Mouse (Mus musculus): ENCODE measurements at regions not wholly inside any gene's neighbourhood (a gene's known extent, or its start where the extent isn't known, plus 50 kb on each side); places are given as distances from the start of the nearest gene placed in this dataset.

DNA sequence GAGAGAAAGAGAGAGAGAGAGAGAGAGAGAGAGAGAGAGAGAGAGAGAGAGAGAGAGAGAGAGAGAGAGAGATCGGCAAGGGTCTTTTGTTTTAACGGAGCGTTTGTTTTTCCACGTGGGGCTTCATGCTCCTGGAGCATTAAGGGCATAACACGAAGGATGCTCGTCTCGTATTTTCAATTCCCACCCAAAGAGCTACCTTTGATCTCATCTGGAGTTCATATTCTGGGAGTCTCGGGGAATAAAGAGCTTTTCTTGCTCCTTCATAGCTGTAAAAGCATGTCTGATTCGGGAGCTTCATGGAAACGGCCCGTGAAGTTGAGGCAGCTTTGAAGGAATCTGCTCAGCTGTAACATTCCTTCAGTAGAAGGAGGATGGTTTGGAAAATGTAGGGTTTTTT is 174.5 kb upstream of the Mocs2 start:
- ATAC-seq (replicated peaks; ENCODE audit: low FRiP score), result no peak
- Histone ChIP-seq H3K9ac (ENCODE audit: low read depth, low read length) (no peak overlapping the region), H3K9me3 (ENCODE audit: control insufficient read depth, low read length) (no peaks in the 10 kb centered on the region), H3K4me1 (replicated peaks; ENCODE audit: control insufficient read depth, insufficient read depth, low read length) (no peaks in the 10 kb centered on the region), H3K36me3 (ENCODE audit: control insufficient read depth, insufficient read depth, low read length) (no peaks in the 10 kb centered on the region), H3K27me3 (replicated peaks; ENCODE audit: control insufficient read depth, insufficient read depth, low read length) (no peaks in the 10 kb centered on the region), H3K4me3 (ENCODE audit: low read depth, low read length) (no peak overlapping the region), H3K4me2 (no peak overlapping the region), H3K27ac (ENCODE audit: low read depth, low read length) (no peak overlapping the region)
- WGBS, result 78% methylated on average over 11 of the region's 11 CpGs
- no peak for DNase-seq (ENCODE audit: low spot score)

DNA sequence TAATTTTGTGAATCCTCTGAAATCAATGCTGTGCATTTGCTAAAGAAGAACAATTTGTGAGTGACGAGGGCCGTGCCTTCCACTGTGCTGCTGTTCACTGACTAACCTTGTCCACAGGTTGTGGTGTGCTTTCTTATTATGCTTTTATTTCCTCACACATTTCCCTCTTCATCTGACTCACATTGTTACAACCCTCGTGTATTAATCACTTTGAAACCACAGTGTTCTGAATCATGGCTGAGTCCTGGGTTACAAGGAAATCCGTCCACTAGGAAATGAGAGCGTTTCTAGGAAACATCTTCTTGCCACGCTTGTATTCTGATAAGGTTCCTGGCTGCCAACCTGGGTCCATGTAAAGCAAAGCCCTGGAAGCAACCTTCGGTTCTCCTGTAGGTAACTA is 163.8 kb upstream of the Mocs2 start:
- Histone ChIP-seq H3K27ac (ENCODE audit: low read depth, low read length) (no peak overlapping the region), H3K4me2 (no peak overlapping the region), H3K27me3 (replicated peaks; ENCODE audit: control insufficient read depth, insufficient read depth, low read length) (no peaks in the 10 kb centered on the region), H3K4me3 (ENCODE audit: low read depth, low read length) (no peak overlapping the region), H3K4me1 (replicated peaks; ENCODE audit: control insufficient read depth, insufficient read depth, low read length) (no peaks in the 10 kb centered on the region), H3K9ac (ENCODE audit: low read depth, low read length) (no peak overlapping the region), H3K9me3 (ENCODE audit: control insufficient read depth, low read length) (no peaks in the 10 kb centered on the region), H3K36me3 (ENCODE audit: control insufficient read depth, insufficient read depth, low read length) (no peaks in the 10 kb centered on the region)
- DNase-seq (ENCODE audit: low spot score) (no peak), ATAC-seq (replicated peaks; ENCODE audit: low FRiP score) (no peak)
- WGBS, result 84% methylated on average over 7 of the region's 7 CpGs

DNA sequence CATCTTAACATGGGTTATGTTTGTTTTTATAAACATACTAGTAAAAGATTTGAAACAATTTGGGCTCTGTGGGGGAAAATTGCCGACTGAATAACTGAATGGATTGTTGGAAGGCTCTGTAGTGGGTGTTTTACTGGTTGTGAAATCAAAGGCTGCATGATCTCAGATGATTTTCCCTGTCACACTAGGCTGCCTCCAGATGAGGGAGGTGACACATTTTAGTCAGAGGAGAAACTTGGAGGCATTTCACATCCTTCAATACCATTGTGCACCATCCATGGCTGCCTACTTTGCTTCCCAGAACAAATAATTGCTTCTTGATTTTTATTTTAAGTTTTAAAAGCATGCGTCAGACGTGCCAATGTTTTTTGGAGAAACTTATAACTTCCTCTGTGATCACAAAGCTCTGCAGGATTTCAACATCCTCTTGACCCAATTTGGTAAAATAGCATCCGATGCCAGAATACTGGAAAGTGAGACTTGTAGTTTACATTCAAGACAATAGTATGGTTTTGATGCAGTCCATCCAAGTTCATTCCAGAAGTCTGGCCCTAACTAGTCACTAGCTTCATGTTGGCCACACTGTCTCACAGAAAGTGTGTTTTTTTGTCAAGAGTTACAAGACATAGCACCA is 163.0 kb upstream of the Mocs2 start:
- no peaks in the 10 kb centered on the region for H3K27me3 ChIP-seq (replicated peaks; ENCODE audit: control insufficient read depth, insufficient read depth, low read length)
- no peaks in the 10 kb centered on the region for H3K36me3 ChIP-seq (ENCODE audit: control insufficient read depth, insufficient read depth, low read length)
- no peaks in the 10 kb centered on the region for H3K4me1 ChIP-seq (replicated peaks; ENCODE audit: control insufficient read depth, insufficient read depth, low read length)
- no peak overlapping the region for H3K4me2 ChIP-seq
- no peak overlapping the region for H3K9ac ChIP-seq (ENCODE audit: low read depth, low read length)
- DNase-seq (ENCODE audit: low spot score) (no peak), ATAC-seq (replicated peaks; ENCODE audit: low FRiP score) (no peak)
- H3K9me3 ChIP-seq (ENCODE audit: control insufficient read depth, low read length), result no peaks in the 10 kb centered on the region
- H3K4me3 ChIP-seq (ENCODE audit: low read depth, low read length), result no peak overlapping the region
- WGBS, result 79% methylated on average over 4 of the region's 4 CpGs
- H3K27ac ChIP-seq (ENCODE audit: low read depth, low read length), result no peak overlapping the region

DNA sequence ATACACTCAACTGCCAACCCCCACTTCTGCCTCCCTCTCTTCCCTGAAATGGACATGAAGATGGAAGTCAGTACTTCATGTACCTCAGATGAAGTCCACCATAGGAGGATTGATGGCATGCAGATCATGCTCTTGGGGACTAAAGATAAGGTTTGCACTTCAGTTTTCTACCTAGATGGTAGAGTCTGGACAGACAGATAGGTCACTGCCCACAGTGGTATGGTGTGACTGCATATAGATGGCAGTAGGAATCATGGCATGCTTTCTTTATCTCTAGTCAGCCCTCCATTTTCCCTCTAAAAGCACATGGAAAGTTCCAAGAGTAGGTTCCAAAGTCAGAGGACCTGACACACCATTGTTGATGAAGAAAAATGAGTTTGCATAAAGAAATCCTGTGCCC is 145.6 kb upstream of the Mocs2 start:
- Histone ChIP-seq H3K4me1 (replicated peaks; ENCODE audit: control insufficient read depth, insufficient read depth, low read length) (no peaks in the 10 kb centered on the region), H3K4me2 (no peak overlapping the region), H3K36me3 (ENCODE audit: control insufficient read depth, insufficient read depth, low read length) (no peaks in the 10 kb centered on the region), H3K27me3 (replicated peaks; ENCODE audit: control insufficient read depth, insufficient read depth, low read length) (no peaks in the 10 kb centered on the region), H3K9me3 (ENCODE audit: control insufficient read depth, low read length) (no peaks in the 10 kb centered on the region), H3K9ac (ENCODE audit: low read depth, low read length) (no peak overlapping the region), H3K27ac (ENCODE audit: low read depth, low read length) (no peak overlapping the region), H3K4me3 (ENCODE audit: low read depth, low read length) (no peak overlapping the region)
- ATAC-seq (replicated peaks; ENCODE audit: low FRiP score) (no peak), DNase-seq (ENCODE audit: low spot score) (no peak)

DNA sequence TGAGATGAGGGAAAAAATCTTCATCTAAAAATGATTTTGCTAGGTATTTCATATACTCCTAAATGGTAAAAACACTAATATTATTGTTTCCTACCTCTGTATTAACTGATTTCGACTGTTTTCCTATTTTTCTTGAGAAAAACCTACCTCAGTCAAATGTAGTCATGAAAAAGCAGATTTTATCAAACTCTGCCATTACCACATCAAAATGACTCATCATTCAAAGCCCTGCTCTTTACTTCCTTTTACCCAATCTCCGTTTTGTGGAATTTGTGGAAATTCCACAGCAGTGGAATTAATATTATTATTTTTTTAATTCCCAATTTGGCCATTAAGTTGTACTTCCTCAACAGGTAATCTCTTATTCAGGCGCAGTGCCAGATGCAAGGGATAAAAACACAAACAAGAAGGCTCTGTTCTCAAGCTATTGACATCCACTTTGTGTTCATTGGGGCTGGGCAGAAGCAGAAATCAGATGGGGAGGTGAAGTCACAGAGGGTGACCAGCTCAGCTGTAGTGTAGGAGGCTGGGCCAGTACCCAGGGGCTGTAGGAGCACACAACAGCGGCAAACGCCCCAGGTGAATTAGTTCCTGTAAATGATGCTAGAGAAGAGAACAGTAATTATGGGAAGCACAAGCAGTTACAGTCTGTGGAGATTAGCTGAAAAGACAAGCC is 138.2 kb upstream of the Mocs2 start:
- DNase-seq (ENCODE audit: low spot score) (peak; percentile 31), ATAC-seq (replicated peaks; ENCODE audit: low FRiP score) (peak; percentile 56)
- H3K4me2 ChIP-seq, result no peak overlapping the region
- H3K4me3 ChIP-seq (ENCODE audit: low read depth, low read length), result no peak overlapping the region
- peak overlapping the region; percentile 68 for H3K27ac ChIP-seq (ENCODE audit: low read depth, low read length)
- no peaks in the 10 kb centered on the region for H3K9me3 ChIP-seq (ENCODE audit: control insufficient read depth, low read length)
- H3K27me3 ChIP-seq (replicated peaks; ENCODE audit: control insufficient read depth, insufficient read depth, low read length), result no peaks in the 10 kb centered on the region
- WGBS, result 63% methylated on average over 5 of the region's 5 CpGs
- no peak overlapping the region for H3K9ac ChIP-seq (ENCODE audit: low read depth, low read length)
- no peaks in the 10 kb centered on the region; the same call in 1 of the 2 replicates for H3K4me1 ChIP-seq (replicated peaks; ENCODE audit: control insufficient read depth, insufficient read depth, low read length)
- no peaks in the 10 kb centered on the region for H3K36me3 ChIP-seq (ENCODE audit: control insufficient read depth, insufficient read depth, low read length)

DNA sequence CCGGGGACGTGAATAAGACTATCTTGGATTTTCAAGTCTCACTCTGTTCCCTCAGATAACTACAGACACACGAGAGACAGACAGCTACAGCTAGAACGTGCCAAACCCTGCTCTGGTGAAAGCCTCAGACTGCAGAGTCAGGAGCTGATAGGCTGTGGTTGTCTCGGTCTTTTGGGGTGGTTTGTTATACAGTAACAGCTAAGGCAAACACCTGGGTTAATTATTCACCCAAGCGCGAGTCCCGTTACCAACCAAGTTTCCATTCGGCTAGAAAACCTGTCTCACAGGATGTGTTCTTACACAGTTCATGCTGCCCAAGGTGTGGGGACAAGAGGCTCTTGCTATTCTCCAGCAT is 137.7 kb upstream of the Mocs2 start:
- H3K4me2 ChIP-seq, result no peak overlapping the region
- H3K9ac ChIP-seq (ENCODE audit: low read depth, low read length), result no peak overlapping the region
- WGBS, result 57% methylated on average over 9 of the region's 9 CpGs
- ATAC-seq (replicated peaks; ENCODE audit: low FRiP score), result peak; percentile 86
- no peaks in the 10 kb centered on the region for H3K9me3 ChIP-seq (ENCODE audit: control insufficient read depth, low read length)
- peak; percentile 32 for DNase-seq (ENCODE audit: low spot score)
- H3K4me3 ChIP-seq (ENCODE audit: low read depth, low read length), result no peak overlapping the region
- H3K27ac ChIP-seq (ENCODE audit: low read depth, low read length), result peak overlapping the region; percentile 68
- H3K4me1 ChIP-seq (replicated peaks; ENCODE audit: control insufficient read depth, insufficient read depth, low read length), result no peaks in the 10 kb centered on the region; the same call in 1 of the 2 replicates
- no peaks in the 10 kb centered on the region for H3K27me3 ChIP-seq (replicated peaks; ENCODE audit: control insufficient read depth, insufficient read depth, low read length)
- H3K36me3 ChIP-seq (ENCODE audit: control insufficient read depth, insufficient read depth, low read length), result no peaks in the 10 kb centered on the region

DNA sequence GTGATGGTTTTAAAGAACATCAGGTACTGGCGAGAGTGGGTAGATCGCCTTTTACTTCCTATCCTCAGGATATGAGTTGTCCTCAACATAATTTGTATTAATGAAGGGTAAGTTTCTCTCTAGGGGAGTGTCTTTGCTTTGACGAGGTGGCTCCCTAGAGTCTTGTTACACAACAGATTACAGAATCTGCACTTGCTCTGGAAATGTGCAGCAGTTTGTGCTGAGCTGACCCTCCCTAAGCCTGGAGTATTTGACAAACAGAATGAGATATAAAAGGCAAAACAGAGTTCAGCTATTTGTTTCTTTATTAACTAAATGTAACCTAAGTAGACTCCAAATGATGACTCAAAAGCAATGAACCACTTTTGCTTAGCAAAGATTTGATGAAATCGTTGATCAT is 136.8 kb upstream of the Mocs2 start:
- Histone ChIP-seq H3K4me2 (no peak overlapping the region), H3K27ac (ENCODE audit: low read depth, low read length) (peak overlapping the region; percentile 58; the same call in 1 of the 2 replicates), H3K36me3 (ENCODE audit: control insufficient read depth, insufficient read depth, low read length) (no peaks in the 10 kb centered on the region), H3K9ac (ENCODE audit: low read depth, low read length) (no peak overlapping the region), H3K4me3 (ENCODE audit: low read depth, low read length) (no peak overlapping the region), H3K27me3 (replicated peaks; ENCODE audit: control insufficient read depth, insufficient read depth, low read length) (no peaks in the 10 kb centered on the region), H3K4me1 (replicated peaks; ENCODE audit: control insufficient read depth, insufficient read depth, low read length) (no peaks in the 10 kb centered on the region; the same call in 1 of the 2 replicates), H3K9me3 (ENCODE audit: control insufficient read depth, low read length) (no peaks in the 10 kb centered on the region)
- 58% methylated on average over 4 of the region's 4 CpGs for WGBS
- DNase-seq (ENCODE audit: low spot score) (no peak), ATAC-seq (replicated peaks; ENCODE audit: low FRiP score) (no peak)

DNA sequence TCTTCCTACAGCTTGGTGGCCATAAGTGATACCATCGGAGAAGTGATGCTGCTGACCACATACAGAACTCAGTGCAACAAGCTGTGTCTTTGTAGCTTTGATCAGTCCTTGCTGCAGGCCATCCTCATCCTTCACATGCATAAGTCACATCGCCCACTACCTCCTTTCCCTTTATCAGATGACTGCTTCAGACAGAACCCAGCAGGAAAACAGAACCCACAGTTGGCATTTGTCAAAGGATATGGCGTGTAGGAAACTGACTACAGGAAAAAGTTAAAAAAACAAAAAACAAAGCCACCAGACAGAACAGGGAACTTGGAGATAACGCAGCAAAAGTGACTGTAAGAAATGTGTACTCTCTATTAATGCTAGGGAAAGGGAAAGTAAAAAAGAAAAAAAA is 136.1 kb upstream of the Mocs2 start:
- H3K4me3 ChIP-seq (ENCODE audit: low read depth, low read length), result no peak overlapping the region
- H3K27ac ChIP-seq (ENCODE audit: low read depth, low read length), result no peak overlapping the region
- H3K36me3 ChIP-seq (ENCODE audit: control insufficient read depth, insufficient read depth, low read length), result no peaks in the 10 kb centered on the region
- no peak for DNase-seq (ENCODE audit: low spot score)
- no peak for ATAC-seq (replicated peaks; ENCODE audit: low FRiP score)
- H3K4me1 ChIP-seq (replicated peaks; ENCODE audit: control insufficient read depth, insufficient read depth, low read length), result no peaks in the 10 kb centered on the region; the same call in 1 of the 2 replicates
- H3K4me2 ChIP-seq, result no peak overlapping the region
- no peak overlapping the region for H3K9ac ChIP-seq (ENCODE audit: low read depth, low read length)
- H3K9me3 ChIP-seq (ENCODE audit: control insufficient read depth, low read length), result no peaks in the 10 kb centered on the region
- H3K27me3 ChIP-seq (replicated peaks; ENCODE audit: control insufficient read depth, insufficient read depth, low read length), result no peaks in the 10 kb centered on the region
- WGBS, result 52% methylated on average over 4 of the region's 4 CpGs

DNA sequence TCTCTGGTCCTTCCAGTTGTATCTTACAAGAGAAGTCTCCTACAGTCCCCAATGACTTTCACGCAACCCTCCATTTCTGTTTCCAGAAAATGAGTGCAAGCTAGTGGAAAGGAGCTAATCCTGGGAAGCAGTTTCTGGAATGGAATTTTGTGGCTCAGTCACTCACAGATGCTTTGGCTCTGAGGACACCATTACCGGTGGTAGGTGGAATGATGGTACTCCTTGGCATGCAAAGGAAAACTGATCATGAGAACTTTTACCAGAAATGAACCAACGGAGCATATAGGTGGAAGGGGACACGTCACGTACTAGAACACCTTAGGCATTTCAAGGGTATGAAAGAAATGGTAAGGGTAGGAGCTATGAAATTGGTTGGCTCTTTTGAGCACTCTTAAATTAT is 135.1 kb upstream of the Mocs2 start:
- no peak overlapping the region for H3K9ac ChIP-seq (ENCODE audit: low read depth, low read length)
- H3K4me2 ChIP-seq, result no peak overlapping the region
- H3K4me3 ChIP-seq (ENCODE audit: low read depth, low read length), result no peak overlapping the region
- no peaks in the 10 kb centered on the region; the same call in 1 of the 2 replicates for H3K4me1 ChIP-seq (replicated peaks; ENCODE audit: control insufficient read depth, insufficient read depth, low read length)
- ATAC-seq (replicated peaks; ENCODE audit: low FRiP score) (no peak), DNase-seq (ENCODE audit: low spot score) (no peak)
- no peaks in the 10 kb centered on the region for H3K9me3 ChIP-seq (ENCODE audit: control insufficient read depth, low read length)
- WGBS, result 92% methylated on average over 5 of the region's 5 CpGs
- no peak overlapping the region for H3K27ac ChIP-seq (ENCODE audit: low read depth, low read length)
- no peaks in the 10 kb centered on the region for H3K27me3 ChIP-seq (replicated peaks; ENCODE audit: control insufficient read depth, insufficient read depth, low read length)
- H3K36me3 ChIP-seq (ENCODE audit: control insufficient read depth, insufficient read depth, low read length), result no peaks in the 10 kb centered on the region
